Comparison of ENCODE assay signal across 11 mouse cellular contexts in the genomic region with DNA sequence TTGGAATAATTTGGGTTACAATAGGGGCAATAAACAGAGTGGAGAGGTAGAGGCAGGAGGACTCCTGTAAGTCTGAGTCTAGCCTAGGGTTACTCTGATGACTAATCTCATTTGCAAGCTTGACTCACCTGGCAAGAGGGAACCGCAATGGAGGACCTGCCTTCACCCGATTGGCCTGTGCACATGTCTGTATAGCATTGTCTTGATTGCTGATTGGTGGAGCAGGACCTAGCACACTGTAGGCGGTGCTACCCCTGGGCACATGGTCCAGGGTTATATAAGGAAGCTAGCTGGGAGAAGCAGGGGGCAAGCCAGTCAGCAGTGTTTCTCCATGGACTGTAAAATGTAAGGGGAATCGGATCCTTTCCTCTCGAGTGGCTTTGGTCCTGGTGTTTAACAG. TPM values are rescaled to one million over a fixed set of nuclear protein-coding genes. Genes with fewer than 3 reads are reported as not detected.
DNase-seq lines count a peak whose midpoint lies in the region; TF ChIP-seq lines count a peak whose summit lies in the region.
"Had no signal": no experiment of that assay in that cellular context is flagged by ENCODE, and none has a peak within 500 bp of the region (broad histone marks: within the 10 kb centered on the region; RNA-seq: fewer than 3 reads in every experiment).

No protein-coding gene starts in this region.

- no peak overlapping the region for H3K27ac ChIP-seq in kidney, adult 2 months (ENCODE audit: insufficient read depth, low read depth, low read length)
- no peak overlapping the region for H3K27ac ChIP-seq in forebrain, embryonic 10.5 days
- H3K27ac ChIP-seq: hindbrain, embryonic 15.5 days; limb, embryonic 12.5 days had no signal

- no peaks in the 10 kb centered on the region for H3K27me3 ChIP-seq in kidney, adult 2 months (replicated peaks; ENCODE audit: control insufficient read depth, insufficient read depth, low read length)
- peaks cover 42% of the 10 kb centered on the region for H3K27me3 ChIP-seq in forebrain, embryonic 10.5 days (ENCODE audit: poor library complexity, severe bottlenecking)

- DNase-seq in adrenal gland, adult 2 months, result peak; percentile 52
- DNase-seq in adrenal gland, postnatal 4 days (ENCODE audit: low spot score in 2 of 2), result no peak
- DNase-seq in kidney, adult 2 months, result peak; percentile 23
- DNase-seq in kidney, postnatal 10 days, result no peak
- peak; percentile 43 for DNase-seq in CD4-positive helper T cell, adult 2 months (ENCODE audit: low read depth, low spot score)
- DNase-seq in fat pad, adult 2 months (ENCODE audit: extremely low read depth, low read depth, low spot score), result peak; percentile 54
- no peak for DNase-seq in right cerebral cortex, postnatal 36 days (ENCODE audit: low spot score in 2 of 2)
- DNase-seq in forebrain, embryonic 10.5 days (ENCODE audit: extremely low spot score, low spot score), result no peak

- TF ChIP-seq CTCF in kidney, adult 2 months (conservative IDR thresholded peaks at IDR 0.05; ENCODE audit: insufficient read depth, insufficient read length, low read depth, low read length), result no peak

- no peaks in the 10 kb centered on the region for H3K4me1 ChIP-seq in kidney, adult 2 months (ENCODE audit: control insufficient read depth, insufficient read depth, low read length)
- H3K4me1 ChIP-seq in forebrain, embryonic 10.5 days, result peaks cover 31% of the 10 kb centered on the region

- no peaks in the 10 kb centered on the region for H3K36me3 ChIP-seq in kidney, adult 2 months (ENCODE audit: control insufficient read depth, insufficient read depth, low read length)
- H3K36me3 ChIP-seq in forebrain, embryonic 10.5 days (replicated peaks), result no peaks in the 10 kb centered on the region
- H3K36me3 ChIP-seq: G1E; hindbrain, embryonic 15.5 days; limb, embryonic 12.5 days had no signal

- 82% methylated on average over 5 of the region's 5 CpGs for WGBS in kidney, adult 2 months
- WGBS in forebrain, embryonic 10.5 days, result 84% methylated on average over 5 of the region's 5 CpGs

- H3K9me3 ChIP-seq in forebrain, embryonic 10.5 days, result no peaks in the 10 kb centered on the region
- H3K9me3 ChIP-seq: hindbrain, embryonic 15.5 days; limb, embryonic 12.5 days had no signal

- no peak overlapping the region for H3K4me3 ChIP-seq in kidney, adult 2 months (ENCODE audit: insufficient read depth, low read depth, low read length)
- no peak overlapping the region for H3K4me3 ChIP-seq in forebrain, embryonic 10.5 days
- H3K4me3 ChIP-seq: hindbrain, embryonic 15.5 days; limb, embryonic 12.5 days had no signal

- TF ChIP-seq POLR2A in kidney, adult 2 months (IDR thresholded peaks at IDR 0.05; ENCODE audit: low read depth, low read length), result no peak

RNA-seq across cellular contexts. Expression of a gene that starts 4.7 kb away (rescaled TPM):
- 1 to 10 TPM; 3.6 to 4.0 TPM for total RNA-seq in adrenal gland, adult 2 months (2021)
- 0.71 and 0.83 TPM in 2 replicates for polyA plus RNA-seq in adrenal gland, adult 2 months (2012; rRNA removed)
- 1 to 10 TPM; 4.1 to 4.8 TPM for total RNA-seq in adrenal gland, postnatal 4 days (2021)
- 0.05 and 0.42 TPM in 2 replicates for polyA plus RNA-seq in kidney, adult 2 months (2012; rRNA removed)
- polyA plus RNA-seq in forebrain, embryonic 10.5 days (2016; fragmentation: Nextera tagmentation; extraction: Ambion mirVana), result 0.32 and 0.42 TPM in 2 replicates
- polyA plus RNA-seq: G1E had no signal

RNA-seq across cellular contexts. Expression of a gene that starts 31.5 kb away (rescaled TPM):
- 1,000 to 10,000 TPM; 1,223 to 1,284 TPM for total RNA-seq in adrenal gland, adult 2 months (2021)
- polyA plus RNA-seq in adrenal gland, adult 2 months (2012; rRNA removed), result 128 and 129 TPM in 2 replicates
- 1,000 to 10,000 TPM; 1,362 to 1,367 TPM for total RNA-seq in adrenal gland, postnatal 4 days (2021)
- polyA plus RNA-seq in kidney, adult 2 months (2012; rRNA removed), result 503 and 653 TPM in 2 replicates
- 1,192 and 1,195 TPM in 2 replicates for polyA plus RNA-seq in forebrain, embryonic 10.5 days (2016; fragmentation: Nextera tagmentation; extraction: Ambion mirVana)

RNA-seq across cellular contexts. Expression of a gene that starts 35.2 kb away (rescaled TPM):
- total RNA-seq in adrenal gland, adult 2 months (2021), result 1 to 10 TPM; 6.9 to 9.6 TPM
- polyA plus RNA-seq in adrenal gland, adult 2 months (2012; rRNA removed), result 14.4 and 14.5 TPM in 2 replicates
- 10 to 100 TPM; 18.8 TPM for total RNA-seq in adrenal gland, postnatal 4 days (2021)
- polyA plus RNA-seq in kidney, adult 2 months (2012; rRNA removed), result 6.1 and 7.6 TPM in 2 replicates
- polyA plus RNA-seq in forebrain, embryonic 10.5 days (2016; fragmentation: Nextera tagmentation; extraction: Ambion mirVana), result 5.3 and 6.0 TPM in 2 replicates

Comparison
In these comparisons a context has a peak if more than half of its experiments do, and no peak if none do; other contexts are left out.
1. DNase-seq: peak in adrenal gland, adult 2 months (single experiment), kidney, adult 2 months (single experiment), CD4-positive helper T cell, adult 2 months (single experiment) and fat pad, adult 2 months (single experiment); none in adrenal gland, postnatal 4 days (0 of 2), kidney, postnatal 10 days (single experiment), right cerebral cortex, postnatal 36 days (0 of 2) and forebrain, embryonic 10.5 days (single experiment).